Mouse (Mus musculus) small intestine, adult 10 weeks (tissue): Measurements from ENCODE around the gene Gm15085. TPM values are rescaled to one million over a fixed set of nuclear protein-coding genes. Genes with fewer than 3 reads are reported as not detected.

Source experiments
- polyA plus RNA-seq: library from polyadenylated mRNA; stranded (reverse); fragments of 350-450 nt; fragmentation: Illumina TruSeq; extraction: RNeasy Lipid Tissue Mini Kit (QIAGEN cat#74804); gene quantifications from one replicate; pipeline ENCODE4 v1.2.3, GENCODE M21; 2014; ENCODE audit warnings: low replicate concordance

Gene Gm15085
- not detected for polyA plus RNA-seq

GRCm38 (mm10) chrX:149447317-149447716, at the start of gene Gm15085:
Gm15085 (plus strand) TSS chrX:149447617.

Other genes with a start within 250 kb of the Gm15085 start
- gene Gm15093, start 175.2 kb upstream of the Gm15085 start, polyA plus RNA-seq: not detected
- gene Gm10439, start 147.0 kb downstream of the Gm15085 start, polyA plus RNA-seq: not detected